Mouse (Mus musculus) natural killer cell, adult 2 months (primary cell): ENCODE data around the gene Rasl11a.
"Not testable (repeated sequence)": the region's sequence is repeated elsewhere in the genome, so short reads cannot be mapped to it uniquely, and the experiment has no call there.

Source experiments
- DNase-seq, 2 experiments: peaks; one replicate each; pipeline ENCODE4 v3.0.0; 2022; ENCODE audit warnings: low spot score in 2 of 2

Gene Rasl11a

GRCm38 (mm10) chr5:146844301-146844941 is 450 bp upstream of the Rasl11a start:
- DNase-seq, result no peak

DNA sequence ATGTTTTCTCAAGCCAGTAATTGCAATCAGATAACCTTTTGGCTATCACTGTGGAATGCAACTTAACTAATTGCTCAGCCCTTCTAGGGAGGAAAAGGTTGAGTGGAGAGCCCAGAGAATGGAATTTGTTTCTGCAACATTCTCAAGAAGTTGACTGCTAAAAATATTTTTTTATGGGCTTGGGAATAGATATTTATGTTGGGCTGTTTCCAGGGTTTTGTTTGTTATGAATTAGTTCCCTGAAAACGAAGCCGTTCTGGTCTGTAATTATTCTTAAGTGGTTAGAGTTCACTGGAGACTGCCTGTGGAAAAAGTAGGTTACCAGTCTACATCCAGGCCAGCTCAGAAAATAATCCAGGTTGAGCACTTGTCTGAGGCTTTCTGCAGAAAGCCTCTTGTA is 1.6 kb downstream of the Rasl11a start:
- no peak for DNase-seq

- DNase-seq, result no peak
These were observed 4.2 kb downstream of the Rasl11a start for GRCm38 (mm10) chr5:146848936-146849582.

GRCm38 (mm10) chr5:146856106-146856505 is 11.2 kb downstream of the Rasl11a start:
- no peak for DNase-seq

- DNase-seq, result peak; percentile 34
These were observed 12.7 kb downstream of the Rasl11a start for GRCm38 (mm10) chr5:146857620-146858019.

- no peak for DNase-seq
These were observed 13.9 kb downstream of the Rasl11a start for GRCm38 (mm10) chr5:146858772-146859171.

- DNase-seq, result no peak
These were observed 14.4 kb downstream of the Rasl11a start for GRCm38 (mm10) chr5:146859246-146859645.

DNA sequence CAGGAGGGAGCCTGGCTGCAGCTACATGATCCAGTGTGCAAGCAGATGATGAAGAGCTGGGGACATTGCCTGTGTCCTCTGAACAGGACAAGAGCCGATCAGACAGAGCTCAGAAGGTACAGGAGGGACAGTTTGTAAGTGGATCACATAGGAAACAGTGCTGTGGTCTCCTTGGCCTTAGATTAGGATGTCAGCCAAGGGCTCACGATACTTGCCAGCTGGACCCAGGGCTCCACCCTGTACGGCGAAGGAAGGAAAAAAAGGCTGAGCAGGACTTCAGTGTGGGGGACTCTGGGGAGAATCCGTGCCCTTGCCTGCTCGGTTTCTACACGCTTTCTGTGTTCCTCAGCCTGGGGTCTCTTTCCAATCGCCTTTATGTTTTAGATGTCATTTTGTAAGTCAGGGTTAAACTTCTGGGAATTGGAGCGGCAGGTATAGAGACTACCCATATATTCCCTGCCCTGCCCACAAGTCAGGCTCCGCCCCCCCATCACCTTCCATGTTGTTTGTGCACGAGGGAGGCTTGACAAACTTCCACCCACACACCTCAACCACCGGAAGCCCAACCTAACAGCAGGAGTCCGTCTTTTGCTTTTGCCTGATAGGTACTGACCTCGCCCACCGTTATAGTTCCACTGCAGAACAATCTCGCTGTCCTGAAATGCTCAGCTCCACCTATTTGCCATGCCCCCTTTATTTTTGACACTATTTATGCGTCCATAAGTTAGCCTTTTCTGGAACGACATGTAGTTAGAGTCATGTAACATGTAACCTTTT is 15.5 kb downstream of the Rasl11a start:
- no peak for DNase-seq

GRCm38 (mm10) chr5:146861588-146861987 is 16.7 kb downstream of the Rasl11a start:
- peak in 1 of 2 experiments; percentile 15 for DNase-seq

DNA sequence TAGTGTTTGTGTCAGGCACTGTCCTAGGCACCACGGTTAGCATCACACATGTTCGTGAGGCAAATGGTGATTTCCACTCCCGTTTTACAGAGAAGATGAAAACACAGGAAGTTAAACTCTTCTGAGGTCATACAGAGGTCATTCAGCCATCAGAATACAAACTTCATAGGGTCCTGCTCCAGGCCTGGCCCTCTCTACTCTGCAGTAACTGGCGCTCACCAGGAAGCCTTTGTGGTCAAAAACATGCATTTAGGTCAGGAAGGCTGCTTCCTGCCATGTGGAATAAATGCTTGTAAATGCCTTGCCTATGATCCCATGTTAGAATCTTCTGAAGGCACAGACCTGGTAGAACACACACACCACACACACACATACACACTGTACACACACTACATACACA is 20.6 kb downstream of the Rasl11a start:
- DNase-seq, result no peak

DNA sequence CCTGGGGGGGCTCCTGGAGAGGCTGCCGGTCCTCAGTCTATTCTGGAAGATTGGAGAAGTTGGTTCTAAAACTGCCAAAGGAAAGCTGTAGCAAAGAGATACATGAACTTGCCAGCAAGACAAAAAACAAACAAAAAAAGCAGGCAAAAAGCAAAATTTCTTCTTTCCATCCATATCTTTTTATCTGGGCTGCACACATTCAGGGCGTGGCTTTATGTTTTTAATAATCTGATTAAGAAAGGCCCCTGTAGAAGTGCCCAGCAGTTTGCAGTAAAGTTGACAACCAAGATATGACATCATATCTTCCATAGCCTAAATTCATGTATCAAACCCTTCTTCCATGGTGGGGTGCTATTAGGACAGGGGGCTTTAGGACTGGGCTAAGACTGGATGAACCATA is 21.4 kb downstream of the Rasl11a start:
- no peak for DNase-seq

DNA sequence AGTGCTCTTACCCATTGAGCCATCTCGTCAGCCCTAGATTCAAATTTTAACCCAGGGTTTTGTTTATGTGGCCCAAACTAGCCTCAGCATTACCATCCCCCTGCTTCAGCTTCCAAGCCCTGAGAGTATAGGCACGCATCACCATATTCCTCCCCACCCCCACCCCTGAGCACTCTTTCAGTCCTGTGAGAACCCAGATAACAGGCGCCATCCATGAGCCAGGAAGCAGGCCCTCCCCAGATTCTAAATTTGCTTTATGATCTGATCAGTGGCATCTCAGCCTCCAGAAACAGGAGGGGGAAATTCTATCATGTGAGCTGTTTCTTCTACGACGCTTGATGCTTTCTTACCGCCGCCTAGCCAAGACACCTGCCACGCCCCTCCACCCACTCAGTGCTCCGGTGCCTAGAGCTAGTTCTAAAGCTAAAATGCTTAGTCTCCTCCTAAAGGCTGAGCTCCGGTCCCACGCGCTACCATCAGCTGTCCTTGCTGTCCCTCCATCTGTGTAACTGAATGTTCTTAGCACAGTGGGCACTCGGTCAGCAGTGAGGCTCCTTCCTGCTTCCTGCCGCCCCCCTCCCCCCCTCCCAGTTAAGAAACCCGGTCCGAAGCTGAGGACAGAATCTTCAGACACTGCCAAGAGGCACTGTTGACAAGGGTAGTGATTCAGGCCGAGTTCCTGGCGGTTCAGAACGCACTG is 22.5 kb downstream of the Rasl11a start:
- DNase-seq, result peak; percentile 59 to 76

DNA sequence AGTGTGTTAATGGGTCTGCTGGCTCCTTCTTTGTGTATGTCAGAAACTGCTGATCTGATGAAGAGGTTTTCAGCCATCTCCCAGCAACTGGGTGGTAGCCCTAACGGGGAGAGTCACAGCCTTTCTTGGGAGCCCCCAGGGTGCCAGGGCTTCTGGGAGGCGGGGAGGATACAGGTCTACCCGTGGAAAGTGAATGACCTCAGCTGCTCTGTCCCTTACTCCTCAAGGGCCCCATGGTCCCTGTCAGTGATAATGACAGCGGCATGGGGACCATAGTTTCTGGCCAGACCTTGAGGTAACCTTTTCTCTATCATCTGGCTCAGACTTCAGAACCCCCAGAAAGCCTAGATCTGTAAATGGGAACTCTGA is 23.1 kb downstream of the Rasl11a start:
- DNase-seq, result no peak

- no peak for DNase-seq
These were observed 28.2 kb downstream of the Rasl11a start for GRCm38 (mm10) chr5:146872981-146873631.

DNA sequence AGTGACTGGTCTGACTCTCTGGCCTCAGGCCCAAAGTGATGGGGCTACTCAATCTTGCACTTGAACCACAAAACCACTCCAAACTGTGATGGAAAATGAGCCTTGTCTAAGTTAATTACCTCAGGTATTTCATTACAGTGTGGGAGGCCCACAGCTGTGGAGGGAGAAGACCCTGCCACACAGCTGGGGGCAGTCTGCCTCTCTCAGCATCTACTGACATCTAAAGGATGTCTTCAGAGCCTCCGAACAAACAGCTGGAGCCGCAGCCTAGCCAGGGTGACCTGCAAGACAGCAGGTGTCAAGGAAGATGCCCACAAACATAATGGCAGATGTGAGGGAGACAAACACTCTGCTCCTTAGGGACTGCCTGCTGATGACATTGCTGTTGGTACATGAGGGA is 31.2 kb downstream of the Rasl11a start:
- DNase-seq, result no peak

DNA sequence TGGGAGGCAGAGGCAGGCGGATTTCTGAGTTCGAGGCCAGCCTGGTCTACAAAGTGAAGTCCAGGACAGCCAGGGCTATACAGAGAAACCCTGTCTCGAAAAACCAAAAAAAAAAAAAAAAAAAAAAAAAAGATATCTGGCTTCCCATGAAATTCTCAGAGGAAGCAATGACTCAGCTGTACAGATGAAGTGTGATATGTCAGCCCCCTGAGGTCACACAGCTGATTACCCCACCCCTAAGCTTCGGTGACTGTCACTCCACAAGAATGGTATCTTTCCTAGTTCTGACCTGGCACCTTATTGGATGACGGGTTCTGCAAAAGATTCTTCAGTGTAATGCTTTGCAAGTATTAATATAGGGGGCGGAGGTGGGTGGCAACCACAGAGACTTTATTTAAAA is 33.0 kb downstream of the Rasl11a start:
- not testable (repeated sequence) for DNase-seq

DNA sequence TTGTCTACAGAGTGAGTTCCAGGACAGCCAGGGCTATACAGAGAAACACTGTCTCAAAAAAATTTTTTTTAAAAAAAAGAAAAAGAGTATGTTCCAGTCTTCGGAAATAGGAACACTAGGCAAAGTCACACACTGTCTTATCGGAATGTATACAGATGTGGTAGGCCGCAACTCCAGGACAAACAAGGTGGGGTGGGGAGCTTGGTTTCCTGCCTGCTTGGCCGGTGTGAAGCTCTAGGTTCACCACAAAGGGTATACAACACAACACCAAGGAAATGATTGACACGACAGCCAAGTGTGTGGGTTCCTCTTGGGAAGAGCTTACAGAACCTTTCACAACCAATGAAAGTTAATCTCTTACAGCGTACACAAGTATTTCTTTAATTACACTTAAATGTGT is 37.4 kb downstream of the Rasl11a start:
- DNase-seq, result no peak

DNA sequence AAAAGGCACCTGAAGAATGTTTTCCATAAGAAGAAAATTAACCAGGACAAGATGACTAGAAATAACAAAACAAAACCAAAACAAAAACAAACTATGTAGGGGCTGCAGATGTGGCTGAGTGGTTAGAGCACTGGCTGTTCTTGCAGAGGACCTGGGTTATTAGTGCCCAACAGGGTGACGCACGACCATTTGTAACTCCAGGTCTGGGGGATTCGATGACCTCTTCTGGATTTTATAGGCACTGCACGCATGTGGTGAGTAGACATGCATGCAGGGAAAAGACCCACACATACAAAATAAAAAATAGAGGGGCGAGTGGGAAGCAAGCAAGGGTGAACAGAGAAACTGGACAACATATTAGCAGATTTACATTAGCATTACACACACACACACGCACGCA is 38.2 kb downstream of the Rasl11a start:
- no peak for DNase-seq

DNA sequence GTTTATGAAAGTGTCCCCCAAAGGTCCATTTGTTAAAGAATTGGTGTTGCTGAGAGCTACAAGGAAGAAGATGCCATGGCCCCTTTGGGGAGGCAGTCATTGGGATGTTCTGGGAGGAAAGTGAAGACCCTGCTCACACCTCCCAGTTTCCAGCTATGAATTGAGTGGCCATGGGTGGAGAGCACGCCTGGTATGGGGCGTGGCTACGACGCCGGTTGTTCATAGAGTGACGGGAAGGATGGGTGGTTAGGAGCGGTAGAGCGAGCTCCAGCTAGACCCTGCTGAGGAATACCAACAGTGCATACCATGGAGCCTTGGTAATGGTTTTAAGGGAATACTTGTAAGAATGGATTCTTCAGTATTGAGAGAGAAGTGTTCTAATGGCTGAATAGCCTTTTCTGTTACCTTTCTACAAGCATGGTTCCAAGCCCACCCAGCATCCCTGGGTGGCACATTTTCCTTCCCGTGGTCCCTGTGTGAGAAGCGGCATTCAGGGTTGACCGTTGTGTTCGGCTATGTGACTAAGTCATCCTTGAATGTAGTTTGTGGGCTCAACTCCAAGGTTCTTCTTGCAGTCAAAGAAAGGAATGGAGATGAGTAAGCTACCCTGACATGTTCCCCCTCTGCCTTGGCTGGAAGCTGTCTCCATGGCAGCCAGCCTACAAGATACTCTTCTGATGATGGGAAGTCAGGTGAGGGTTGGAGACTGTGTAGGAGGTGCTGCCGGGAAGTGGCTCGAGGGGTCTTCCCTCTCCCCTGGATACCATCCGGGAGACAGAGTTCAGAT is 38.8 kb downstream of the Rasl11a start:
- no peak for DNase-seq

GRCm38 (mm10) chr5:146891127-146891526 is 46.3 kb downstream of the Rasl11a start:
- DNase-seq, result no peak

DNA sequence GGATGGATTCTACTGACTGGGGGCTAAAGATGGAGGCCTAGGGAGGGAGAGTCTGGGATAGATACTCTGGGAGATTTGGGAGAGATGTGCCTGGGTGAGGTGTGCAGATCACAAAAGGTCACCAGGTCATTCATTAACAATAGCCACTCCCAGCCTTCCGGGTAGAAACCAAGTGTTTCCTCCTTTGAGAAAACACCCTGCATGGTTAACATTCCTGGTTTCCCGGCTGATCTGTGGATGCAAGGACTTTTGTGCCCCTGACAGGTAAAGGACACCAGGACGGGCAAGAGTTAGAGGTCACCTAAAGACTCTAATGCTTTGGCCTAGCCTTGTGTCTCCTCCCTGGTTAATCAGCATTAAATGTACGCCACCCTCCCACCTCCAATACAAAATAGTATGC is 48.0 kb downstream of the Rasl11a start:
- DNase-seq, result no peak
